Mouse (Mus musculus) neural tube, embryonic 13.5 days (tissue): Measurements from ENCODE around the gene Fbxo10. TPM values are rescaled to one million over a fixed set of nuclear protein-coding genes. Genes with fewer than 3 reads are reported as not detected.

Source experiments
- ATAC-seq: fragments of 200-750 bp; cut with Nextera tagmentation; 2 replicates; pipeline ENCODE4 v1.8.0; 2017; ENCODE audit warnings: low read depth, mild to moderate bottlenecking, moderate TSS enrichment, moderate library complexity
- H3K27ac ChIP-seq: fragments of 300-500 bp; sonication (generic); replicated peaks from 2 replicates; pipeline ENCODE4 v1.5.1; 2015; ENCODE audit warnings: moderate library complexity, mild to moderate bottlenecking, inconsistent platforms
- H3K27me3 ChIP-seq: fragments of 300-500 bp; sonication (generic); 2 replicates; pipeline ENCODE4 v1.6.1; 2015; ENCODE audit warnings: mild to moderate bottlenecking, inconsistent platforms
- H3K36me3 ChIP-seq: fragments of 300-500 bp; sonication (generic); 2 replicates; pipeline ENCODE4 v1.6.1; 2015; ENCODE audit warnings: mild to moderate bottlenecking, inconsistent platforms
- H3K4me1 ChIP-seq: fragments of 300-500 bp; sonication (generic); replicated peaks from 2 replicates; pipeline ENCODE4 v1.6.1; 2015; ENCODE audit warnings: inconsistent platforms
- H3K4me2 ChIP-seq: fragments of 300-500 bp; sonication (generic); 2 replicates; pipeline ENCODE4 v1.6.1; 2015; ENCODE audit warnings: inconsistent platforms, mild to moderate bottlenecking, moderate library complexity
- H3K4me3 ChIP-seq: fragments of 300-500 bp; sonication (generic); 2 replicates; pipeline ENCODE4 v1.5.1; 2015; ENCODE audit warnings: mild to moderate bottlenecking, inconsistent platforms
- H3K9ac ChIP-seq: fragments of 300-500 bp; sonication (generic); 2 replicates; pipeline ENCODE4 v1.6.1; 2015; ENCODE audit warnings: moderate library complexity, mild to moderate bottlenecking, inconsistent platforms
- H3K9me3 ChIP-seq: fragments of 300-500 bp; sonication (generic); 2 replicates; pipeline ENCODE4 v1.6.1; 2016; ENCODE audit warnings: inconsistent platforms
- WGBS: fragments of 180-500 bp; shearing (Covaris S2); methylation state at CpG from one replicate; pipeline ENCODE4 v1.1.7; 2015; 5-methylcytosine and 5-hydroxymethylcytosine counted together
- polyA plus RNA-seq: library from polyadenylated mRNA; unstranded; fragments of >200 nt; fragmentation: Nextera tagmentation; extraction: Ambion mirVana; gene quantifications from 2 replicates; pipeline ENCODE4 v1.2.1, GENCODE M21; 2015

Fbxo10 gene
- polyA plus RNA-seq = 14.3 and 15.4 TPM in 2 replicates

DNA sequence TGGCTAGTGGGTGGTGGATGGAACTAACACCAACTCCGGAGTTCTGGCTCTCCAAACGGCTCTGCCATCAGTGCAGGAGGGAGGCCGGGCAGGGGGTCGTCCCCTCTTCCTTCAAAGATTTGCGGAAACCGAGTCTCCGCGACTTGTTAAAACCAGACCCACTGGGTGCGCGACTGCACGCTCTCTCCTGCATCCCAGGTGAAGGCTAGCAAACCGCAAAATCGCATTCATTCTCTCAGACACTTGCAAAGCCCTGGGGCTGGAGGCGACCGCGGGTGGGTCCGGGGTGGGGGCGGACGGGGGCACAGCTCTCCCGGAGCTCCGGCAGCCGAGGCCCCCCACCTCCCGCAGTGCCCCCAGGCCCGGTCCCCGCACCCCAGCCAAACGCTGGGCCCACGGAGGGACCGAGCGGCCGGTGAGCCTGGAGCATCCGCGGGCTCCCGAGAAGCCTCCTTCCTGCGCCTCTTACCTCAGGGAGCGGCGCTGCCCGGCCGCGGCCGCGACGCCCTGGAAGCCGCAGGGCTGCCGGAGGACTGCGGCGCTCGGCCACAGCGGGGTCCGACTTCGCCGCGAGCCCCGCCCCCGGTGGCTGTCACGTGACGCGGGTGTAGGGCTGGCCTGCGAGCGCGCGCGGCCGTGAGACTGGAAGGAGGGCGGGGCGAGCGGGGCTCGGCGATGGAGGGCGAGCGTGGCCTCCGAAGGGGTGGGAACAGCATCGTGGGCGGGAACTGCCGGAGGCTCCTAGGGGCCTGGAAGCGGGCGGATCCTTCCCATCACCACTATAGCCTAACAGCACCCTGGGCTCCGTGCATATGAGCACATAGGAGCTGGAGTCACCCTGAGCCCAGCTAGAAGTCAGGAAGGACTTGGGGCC, at the start of gene Fbxo10:
Fbxo10 (minus strand) TSS at position 584 of the 874 bp plus-strand sequence.
- peak within 1 kb of the TSS; percentile 88 for H3K27ac ChIP-seq
- peak within 1 kb of the TSS; percentile 71 for H3K4me2 ChIP-seq
- 0 out of 2 replicates have a peak, but pooled peaks cover under 1% of the 10 kb centered on the region for H3K36me3 ChIP-seq
- H3K9ac ChIP-seq = peak within 1 kb of the TSS; percentile 98
- under 1% methylated on average over 66 of the region's 77 CpGs for WGBS
- ATAC-seq = peak; percentile 93
- peak within 1 kb of the TSS; percentile 91 for H3K4me3 ChIP-seq
- H3K4me1 ChIP-seq = peaks cover 22% of the 10 kb centered on the region
- no peaks in the 10 kb centered on the region for H3K27me3 ChIP-seq
- H3K9me3 ChIP-seq = no peaks in the 10 kb centered on the region

DNA sequence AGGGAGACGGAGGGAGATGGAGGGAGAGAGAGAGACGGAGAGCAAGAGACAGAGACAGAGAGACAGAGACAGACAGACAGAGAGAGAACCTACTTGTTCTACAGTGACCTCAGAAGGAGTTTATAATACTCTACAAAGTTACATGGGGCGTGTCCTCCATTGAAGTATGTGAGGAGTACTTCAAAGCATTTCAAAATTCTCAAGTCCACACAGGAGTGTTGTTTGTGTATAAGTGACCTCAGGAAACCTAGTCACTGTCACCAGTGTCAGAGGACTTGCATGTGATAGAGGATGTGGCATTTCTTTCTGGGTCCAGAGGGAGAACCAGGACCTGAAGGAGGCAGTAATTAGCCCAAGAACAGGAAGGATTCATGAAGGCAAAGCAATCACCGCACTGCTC, 46.6 kb upstream of the Fbxo10 start:
- 69% methylated on average over 3 of the region's 4 CpGs for WGBS
- ATAC-seq = no peak
- H3K9me3 ChIP-seq = no peaks in the 10 kb centered on the region
- H3K4me2 ChIP-seq = no peak overlapping the region
- H3K4me3 ChIP-seq = no peak overlapping the region
- H3K4me1 ChIP-seq = no peaks in the 10 kb centered on the region
- no peaks in the 10 kb centered on the region for H3K36me3 ChIP-seq
- no peak overlapping the region for H3K9ac ChIP-seq
- H3K27me3 ChIP-seq = no peaks in the 10 kb centered on the region
- H3K27ac ChIP-seq = no peak overlapping the region

DNA sequence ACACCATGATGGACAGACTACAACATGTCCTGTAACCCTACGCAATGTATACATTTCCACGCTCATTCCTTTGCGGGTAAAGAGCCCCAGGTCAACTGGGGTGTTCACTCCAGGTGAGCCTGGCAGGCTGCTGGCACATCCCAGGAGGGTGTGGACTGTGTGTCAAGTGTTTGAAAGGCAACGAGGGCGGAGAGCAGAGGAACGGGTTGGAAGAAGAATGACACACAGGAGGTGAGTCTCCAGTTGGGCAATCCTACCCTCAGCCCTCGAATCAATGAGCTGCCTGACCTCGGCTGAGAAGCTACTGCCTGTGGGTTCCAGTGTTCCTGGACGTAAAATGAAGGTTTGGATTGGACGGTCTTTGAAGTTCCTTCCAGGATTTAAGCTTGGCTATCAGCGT, 36.9 kb upstream of the Fbxo10 start:
- Histone ChIP-seq H3K4me2 (no peak overlapping the region), H3K4me1 (no peaks in the 10 kb centered on the region), H3K9ac (no peak overlapping the region), H3K27me3 (no peaks in the 10 kb centered on the region), H3K4me3 (no peak overlapping the region), H3K27ac (no peak overlapping the region), H3K36me3 (no peaks in the 10 kb centered on the region), H3K9me3 (no peaks in the 10 kb centered on the region)
- ATAC-seq = no peak
- WGBS = 89% methylated on average over 11 of the region's 11 CpGs

GRCm38 (mm10) chr4:45108456-45109110, 24.2 kb upstream of the Fbxo10 start:
- ATAC-seq = no peak
- H3K27ac ChIP-seq = no peak overlapping the region
- 0 out of 2 replicates have a peak overlapping the region, but pooled peaks have one; percentile 32 for H3K9ac ChIP-seq
- H3K36me3 ChIP-seq = peaks cover 14% of the 10 kb centered on the region
- no peaks in the 10 kb centered on the region; the same call in 1 of the 2 replicates for H3K27me3 ChIP-seq
- no peak overlapping the region for H3K4me3 ChIP-seq
- H3K9me3 ChIP-seq = no peaks in the 10 kb centered on the region
- peak overlapping the region; percentile 87 for H3K4me2 ChIP-seq
- 55% methylated on average over 8 of the region's 8 CpGs for WGBS
- H3K4me1 ChIP-seq = peaks cover 17% of the 10 kb centered on the region

- Histone ChIP-seq H3K9me3 (no peaks in the 10 kb centered on the region), H3K4me1 (peaks cover 17% of the 10 kb centered on the region), H3K27me3 (no peaks in the 10 kb centered on the region), H3K9ac (peak within 1 kb of the TSS; percentile 92), H3K36me3 (peaks cover 21% of the 10 kb centered on the region), H3K4me3 (peak within 1 kb of the TSS; percentile 95), H3K4me2 (peak within 1 kb of the TSS; percentile 87), H3K27ac (peak within 1 kb of the TSS; percentile 34; the same call in 1 of the 2 replicates)
- WGBS = under 1% methylated on average over 39 of the region's 39 CpGs
- peak; percentile 96 for ATAC-seq
Measured at GRCm38 (mm10) chr4:45107601-45108277, 23.3 kb upstream of the Fbxo10 start, which contains the start of gene Tomm5. Gene Tomm5 (minus strand): TSS chr4:45108114.

DNA sequence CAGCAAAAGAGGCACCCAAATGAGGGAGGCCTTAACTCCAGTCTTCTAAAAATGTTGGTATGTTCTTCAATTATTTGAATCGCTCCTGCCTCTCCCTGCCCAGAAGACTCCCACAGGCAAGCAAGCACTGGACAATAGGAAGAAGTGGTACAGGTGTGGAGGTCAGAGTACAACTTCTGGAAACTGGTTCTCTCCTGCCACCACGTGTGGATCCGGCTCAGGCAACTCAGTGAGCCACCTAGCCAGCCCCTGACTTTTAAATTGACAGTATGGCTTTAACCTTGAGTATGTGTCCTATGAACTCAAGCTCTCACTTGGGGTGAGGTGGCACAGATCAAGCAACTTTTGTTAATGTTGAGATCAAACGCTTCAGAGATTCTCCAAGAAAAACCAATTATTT, 22.7 kb upstream of the Fbxo10 start:
- no peak for ATAC-seq
- H3K4me1 ChIP-seq = peaks cover 17% of the 10 kb centered on the region

GRCm38 (mm10) chr4:45106409-45106808, 22.0 kb upstream of the Fbxo10 start:
- WGBS = 72% methylated on average over 5 of the region's 5 CpGs
- no peak overlapping the region for H3K27ac ChIP-seq
- H3K27me3 ChIP-seq = no peaks in the 10 kb centered on the region
- H3K4me1 ChIP-seq = peaks cover 17% of the 10 kb centered on the region
- ATAC-seq = no peak
- 0 out of 2 replicates have a peak overlapping the region, but pooled peaks have one; percentile 92 for H3K9ac ChIP-seq
- no peak overlapping the region; the same call in 1 of the 2 replicates for H3K4me3 ChIP-seq
- H3K4me2 ChIP-seq = peak overlapping the region; percentile 87
- no peaks in the 10 kb centered on the region for H3K9me3 ChIP-seq
- H3K36me3 ChIP-seq = peaks cover 34% of the 10 kb centered on the region

More for the DNA sequence above, 22.7 kb upstream of the Fbxo10 start:
- Histone ChIP-seq H3K27ac (no peak overlapping the region), H3K4me3 (peak overlapping the region; percentile 95), H3K4me2 (peak overlapping the region; percentile 87), H3K27me3 (no peaks in the 10 kb centered on the region), H3K9ac (peak overlapping the region; percentile 92), H3K9me3 (no peaks in the 10 kb centered on the region), H3K36me3 (peaks cover 28% of the 10 kb centered on the region)
- 10% methylated on average over 4 of the region's 4 CpGs for WGBS

DNA sequence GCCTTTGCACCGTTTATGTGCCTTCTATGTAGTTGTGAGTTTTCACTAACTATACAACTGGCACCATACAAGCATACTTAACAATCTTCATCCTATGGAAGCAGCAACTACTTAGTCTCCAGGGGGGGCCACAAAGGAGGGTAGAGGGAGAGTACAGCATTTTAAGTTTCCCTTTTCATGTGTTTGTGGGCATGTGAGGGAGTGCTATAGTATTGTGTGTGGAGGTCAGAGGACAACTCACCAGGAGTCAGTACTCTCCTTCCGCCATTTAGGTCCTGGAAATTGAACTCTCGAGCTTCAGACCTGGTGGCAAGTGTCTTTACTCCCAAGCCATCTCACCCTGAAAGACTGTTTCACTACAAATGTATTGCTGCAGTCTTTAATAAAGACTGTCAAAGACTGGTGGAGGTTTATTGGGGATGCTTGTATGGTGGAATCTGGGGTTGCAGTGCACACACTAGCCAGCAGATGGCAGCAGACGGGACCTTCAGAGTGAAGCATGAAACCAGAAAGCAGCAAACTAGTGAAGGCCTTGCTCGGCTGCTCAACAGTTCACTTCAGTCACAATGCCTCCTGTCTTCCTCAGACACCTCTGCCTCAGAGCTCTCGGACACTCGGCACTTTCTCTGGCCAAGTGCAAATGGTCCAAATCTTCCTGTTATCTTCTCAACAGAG, 12.9 kb upstream of the Fbxo10 start:
- ATAC-seq = no peak
- H3K9ac ChIP-seq = no peak overlapping the region
- 27% methylated on average over 7 of the region's 7 CpGs for WGBS
- H3K4me2 ChIP-seq = no peak overlapping the region
- no peak overlapping the region for H3K27ac ChIP-seq
- H3K27me3 ChIP-seq = no peaks in the 10 kb centered on the region
- H3K36me3 ChIP-seq = peaks cover 22% of the 10 kb centered on the region
- H3K4me3 ChIP-seq = no peak overlapping the region
- no peaks in the 10 kb centered on the region for H3K4me1 ChIP-seq
- H3K9me3 ChIP-seq = no peaks in the 10 kb centered on the region

GRCm38 (mm10) chr4:45084895-45085290, 489 bp upstream of the Fbxo10 start:
- H3K9ac ChIP-seq = peak overlapping the region; percentile 98
- peak overlapping the region; percentile 88 for H3K27ac ChIP-seq
- H3K4me3 ChIP-seq = peak overlapping the region; percentile 91
- peaks cover 22% of the 10 kb centered on the region for H3K4me1 ChIP-seq
- WGBS = 49% methylated on average over 8 of the region's 8 CpGs
- peak overlapping the region; percentile 71 for H3K4me2 ChIP-seq
- no peaks in the 10 kb centered on the region for H3K36me3 ChIP-seq
- no peak for ATAC-seq
- no peaks in the 10 kb centered on the region for H3K9me3 ChIP-seq
- no peaks in the 10 kb centered on the region for H3K27me3 ChIP-seq

DNA sequence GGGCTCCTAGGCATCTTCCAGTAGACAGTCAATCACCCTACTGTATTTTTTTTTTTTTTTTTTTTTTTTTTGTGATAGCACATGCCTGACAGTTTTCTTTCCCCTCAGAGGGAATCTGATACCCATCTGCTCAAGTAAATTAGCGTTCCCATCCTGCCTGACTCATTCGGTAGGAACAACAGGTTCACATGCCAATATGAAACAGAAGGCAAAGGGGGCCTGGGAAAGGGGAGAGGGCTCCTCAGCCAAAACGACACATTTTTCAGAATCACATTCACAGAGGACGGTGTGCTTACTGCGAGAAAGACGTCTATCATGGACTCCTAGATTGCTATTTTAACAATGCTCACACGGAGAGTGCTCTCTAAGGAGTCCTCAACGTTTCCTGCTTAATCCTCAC, 917 bp downstream of the Fbxo10 start:
- peaks cover 22% of the 10 kb centered on the region for H3K4me1 ChIP-seq
- ATAC-seq = no peak
- no peaks in the 10 kb centered on the region for H3K27me3 ChIP-seq
- no peaks in the 10 kb centered on the region for H3K9me3 ChIP-seq
- peak overlapping the region; percentile 71 for H3K4me2 ChIP-seq
- peak overlapping the region; percentile 98 for H3K9ac ChIP-seq
- 0 out of 2 replicates have a peak, but pooled peaks cover 8% of the 10 kb centered on the region for H3K36me3 ChIP-seq
- 1% methylated on average over 8 of the region's 8 CpGs for WGBS
- H3K27ac ChIP-seq = peak overlapping the region; percentile 88
- H3K4me3 ChIP-seq = peak overlapping the region; percentile 91

- H3K4me1 ChIP-seq = peaks cover 22% of the 10 kb centered on the region
Measured at GRCm38 (mm10) chr4:45082951-45083350, 1.5 kb downstream of the Fbxo10 start.

More at GRCm38 (mm10) chr4:45082951-45083350, 1.5 kb downstream of the Fbxo10 start:
- 63% methylated on average over 9 of the region's 9 CpGs for WGBS
- peak overlapping the region; percentile 98 for H3K9ac ChIP-seq
- H3K27ac ChIP-seq = peak overlapping the region; percentile 64
- peak overlapping the region; percentile 91 for H3K4me3 ChIP-seq
- no peaks in the 10 kb centered on the region for H3K9me3 ChIP-seq
- ATAC-seq = no peak
- 0 out of 2 replicates have a peak, but pooled peaks cover 9% of the 10 kb centered on the region for H3K36me3 ChIP-seq
- peak overlapping the region; percentile 71 for H3K4me2 ChIP-seq
- no peaks in the 10 kb centered on the region for H3K27me3 ChIP-seq
